Mouse (Mus musculus) myocyte (in vitro differentiated cells): Measurements from ENCODE around the gene Gm10392. TPM values are rescaled to one million over a fixed set of nuclear protein-coding genes. Genes with fewer than 3 reads are reported as not detected.

Experiments used
- H3K27me3 ChIP-seq: one replicate; pipeline ENCODE4 v1.6.1; 2011; ENCODE audit not compliant: control insufficient read depth, insufficient read depth, insufficient read length
- H3K36me3 ChIP-seq: one replicate; pipeline ENCODE4 v1.6.1; 2011; ENCODE audit not compliant: control insufficient read depth, insufficient read depth
- H3K4me2 ChIP-seq: one replicate; pipeline ENCODE4 v1.6.1; 2011; ENCODE audit warnings: low read depth, control low read depth
- H3K4me3 ChIP-seq: one replicate; pipeline ENCODE4 v1.5.1; 2011; ENCODE audit warnings: mild to moderate bottlenecking, control low read depth, moderate library complexity
- H3K79me2 ChIP-seq: one replicate; pipeline ENCODE4 v1.6.1; 2011; ENCODE audit not compliant: control insufficient read depth, insufficient read depth
- H3ac ChIP-seq: one replicate; pipeline ENCODE4 v1.6.1; 2011; ENCODE audit not compliant: control insufficient read depth, insufficient read length
- CEBPB ChIP-seq: IDR thresholded peaks from 2 replicates; pipeline ENCODE4 v1.6.1; 2011; ENCODE audit warnings: mild to moderate bottlenecking, moderate library complexity; ENCODE audit not compliant: poor library complexity, insufficient read depth, severe bottlenecking
- E2F4 ChIP-seq: IDR thresholded peaks from one replicate; pipeline ENCODE4 v1.6.1; 2011; ENCODE audit warnings: mild to moderate bottlenecking, control low read depth, moderate library complexity; ENCODE audit not compliant: insufficient read depth
- MAX ChIP-seq: IDR thresholded peaks from one replicate; pipeline ENCODE4 v1.6.1; 2011; ENCODE audit warnings: low read depth, mild to moderate bottlenecking, control low read depth
- MYOD1 ChIP-seq, 3 experiments: IDR thresholded peaks; one replicate each; pipeline ENCODE4 v1.6.1; 2011; ENCODE audit warnings: control low read depth in 2 of 3, low read depth in 2 of 3, mild to moderate bottlenecking in 2 of 3, moderate library complexity in 1 of 3; ENCODE audit not compliant: insufficient read length in 2 of 3, control insufficient read depth in 1 of 3
- MYOG ChIP-seq, 3 experiments: IDR thresholded peaks; one replicate each; pipeline ENCODE4 v1.6.1; 2011; ENCODE audit warnings: control low read depth in 2 of 3, low read depth in 2 of 3, mild to moderate bottlenecking in 2 of 3; ENCODE audit not compliant: insufficient read length in 2 of 3, control insufficient read depth in 1 of 3, insufficient read depth in 1 of 3
- POLR2A ChIP-seq: IDR thresholded peaks from one replicate; pipeline ENCODE4 v1.6.1; 2011; ENCODE audit warnings: low read depth, mild to moderate bottlenecking, control low read depth, moderate library complexity; ENCODE audit not compliant: insufficient read length
- POLR2AphosphoS2 ChIP-seq: IDR thresholded peaks from one replicate; pipeline ENCODE4 v1.6.1; 2011; ENCODE audit warnings: low read depth, control low read depth; ENCODE audit not compliant: insufficient read length
- REST ChIP-seq: IDR thresholded peaks from one replicate; pipeline ENCODE4 v1.6.1; 2011; ENCODE audit warnings: mild to moderate bottlenecking, control low read depth, moderate library complexity; ENCODE audit not compliant: insufficient read depth, insufficient read length
- SRF ChIP-seq: IDR thresholded peaks from one replicate; pipeline ENCODE4 v1.6.1; 2011; ENCODE audit warnings: low read depth; ENCODE audit not compliant: control insufficient read depth, insufficient read length
- TCF12 ChIP-seq: IDR thresholded peaks from one replicate; pipeline ENCODE4 v1.6.1; 2011; ENCODE audit warnings: mild to moderate bottlenecking, control low read depth; ENCODE audit not compliant: poor library complexity, insufficient read depth, severe bottlenecking
- TCF3 ChIP-seq: IDR thresholded peaks from one replicate; pipeline ENCODE4 v1.6.1; 2011; ENCODE audit warnings: low read depth, control low read depth; ENCODE audit not compliant: insufficient read length
- USF1 ChIP-seq: IDR thresholded peaks from one replicate; pipeline ENCODE4 v1.6.1; 2011; ENCODE audit warnings: low read depth, mild to moderate bottlenecking, control low read depth, moderate library complexity
- polyA plus RNA-seq: library from polyadenylated mRNA; unstranded; fragments of >200 nt; fragmentation: generic; extraction: Trizol; gene quantifications from one replicate; pipeline ENCODE4 v1.2.1, GENCODE M21; 2012; ENCODE audit warnings: missing spikeins

Gm10392 gene
- polyA plus RNA-seq, 1 experiment, result not detected

DNA sequence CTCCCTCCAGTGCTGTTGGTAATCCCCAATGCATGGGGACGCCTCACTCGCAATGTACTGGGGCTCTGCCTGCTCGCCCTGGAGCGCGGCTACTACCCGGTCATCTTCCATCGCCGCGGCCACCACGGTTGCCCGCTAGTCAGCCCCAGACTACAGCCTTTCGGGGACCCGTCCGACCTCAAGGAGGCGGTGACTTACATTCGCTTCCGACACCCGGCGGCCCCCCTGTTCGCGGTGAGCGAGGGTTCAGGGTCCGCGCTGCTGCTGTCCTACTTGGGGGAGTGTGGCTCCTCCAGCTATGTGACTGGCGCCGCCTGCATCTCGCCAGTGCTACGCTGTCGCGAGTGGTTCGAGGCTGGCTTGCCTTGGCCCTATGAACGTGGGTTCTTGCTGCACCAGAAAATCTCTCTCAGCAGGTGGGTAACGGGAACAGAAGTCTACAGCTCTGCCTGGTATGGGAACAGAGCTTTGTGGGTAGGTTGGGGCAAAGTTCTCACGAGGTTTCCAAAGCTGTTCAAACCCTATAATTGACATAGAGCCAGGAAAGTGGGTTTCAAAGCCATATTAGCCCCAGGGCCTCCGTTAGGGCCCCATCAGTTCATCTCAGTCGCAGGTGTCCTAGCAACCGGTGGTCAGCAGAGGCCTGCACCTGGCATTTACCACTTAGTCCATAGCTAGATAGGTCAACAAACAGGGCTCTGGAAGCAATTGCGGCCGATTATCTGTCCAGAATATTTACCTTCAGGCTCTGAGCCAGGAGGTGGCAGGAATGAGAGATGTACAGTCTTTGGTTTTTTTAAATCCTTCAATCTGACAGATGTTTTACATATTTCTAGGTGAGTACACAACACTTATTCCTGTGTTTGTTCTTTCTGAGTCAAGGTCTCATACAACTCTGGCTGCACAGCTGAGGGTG lies 3.1 kb downstream of the Gm10392 start, which contains the start of gene Trp53i13:
TSS of gene Trp53i13 (minus strand) at position 344 of the 916 bp plus-strand sequence.
- H3K79me2 ChIP-seq, result no peaks in the 10 kb centered on the region
- peak within 1 kb of the TSS; percentile 34 for H3ac ChIP-seq
- peak within 1 kb of the TSS; percentile 70 for H3K4me3 ChIP-seq
- no peak for TF ChIP-seq TCF12
- H3K36me3 ChIP-seq, result no peaks in the 10 kb centered on the region
- no peaks in the 10 kb centered on the region for H3K27me3 ChIP-seq
- H3K4me2 ChIP-seq, result peak within 1 kb of the TSS; percentile 93

DNA sequence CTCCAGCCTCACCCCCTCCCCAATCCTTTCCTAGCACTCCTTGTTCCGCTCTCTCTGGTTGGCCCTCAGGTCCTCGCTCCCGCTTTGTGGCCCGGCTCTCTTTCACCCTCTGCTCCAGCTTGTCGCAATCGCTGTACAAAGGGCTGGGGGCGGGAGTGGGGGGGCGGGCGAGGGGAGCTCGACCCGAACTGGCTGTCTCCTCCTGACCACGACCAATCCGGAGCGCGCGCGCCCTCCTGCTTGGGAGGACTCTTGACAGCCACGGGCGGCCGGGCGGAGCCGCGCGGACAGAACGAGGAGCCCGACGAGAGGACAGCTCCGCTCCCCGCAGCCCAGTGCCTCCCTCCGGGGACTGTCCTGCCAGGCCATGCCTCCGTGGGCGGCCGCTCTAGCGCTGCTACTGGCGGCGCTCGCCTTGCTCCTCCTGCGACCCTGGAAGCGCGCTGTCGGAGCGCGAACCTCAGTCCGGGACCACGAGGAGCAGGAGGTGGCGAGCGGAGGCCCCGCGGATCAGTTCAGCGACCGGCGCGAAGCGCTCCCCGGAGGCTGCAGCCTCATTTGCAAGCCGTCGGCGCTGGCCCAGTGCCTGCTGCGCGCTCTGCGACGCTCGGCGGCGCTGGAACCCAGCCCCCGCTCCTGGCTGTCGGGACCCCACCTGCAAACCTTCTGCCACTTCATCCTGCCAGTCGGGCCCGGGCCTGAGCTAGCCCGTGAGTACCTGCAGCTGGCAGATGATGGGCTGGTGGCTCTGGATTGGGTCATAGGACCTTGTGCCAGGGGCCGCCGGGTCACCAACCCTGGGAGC lies 4.0 kb downstream of the Gm10392 start, which contains the start of gene Abhd15:
TSS of gene Abhd15 (plus strand) at position 290 of the 805 bp plus-strand sequence.
- Histone ChIP-seq H3K4me2 (peak within 1 kb of the TSS; percentile 93), H3K36me3 (no peaks in the 10 kb centered on the region), H3ac (peak within 1 kb of the TSS; percentile 34), H3K27me3 (no peaks in the 10 kb centered on the region), H3K4me3 (peak within 1 kb of the TSS; percentile 70), H3K79me2 (no peaks in the 10 kb centered on the region)
- TF ChIP-seq MAX (no peak), POLR2A (peak; percentile 65), TCF3 (no peak), TCF12 (no peak), MYOD1 (IDR thresholded peaks at IDR 0.05; ENCODE audit: control insufficient read depth in 1 of 3, insufficient read length in 2 of 3, low read depth in 2 of 3) (no peak), USF1 (no peak), E2F4 (no peak), SRF (no peak), CEBPB (no peak), MYOG (IDR thresholded peaks at IDR 0.05; ENCODE audit: control insufficient read depth in 1 of 3, insufficient read depth in 1 of 3, insufficient read length in 2 of 3, low read depth in 2 of 3) (peak in 1 of 3 experiments; percentile 21), REST (no peak), POLR2AphosphoS2 (peak; percentile 54)

GRCm38 (mm10) chr11:77514281-77514831 lies 4.6 kb downstream of the Gm10392 start:
- TF ChIP-seq POLR2A (no peak), MYOG (IDR thresholded peaks at IDR 0.05; ENCODE audit: control insufficient read depth in 1 of 3, insufficient read depth in 1 of 3, insufficient read length in 2 of 3, low read depth in 2 of 3) (peak in 1 of 3 experiments; percentile 33), MYOD1 (IDR thresholded peaks at IDR 0.05; ENCODE audit: control insufficient read depth in 1 of 3, insufficient read length in 2 of 3, low read depth in 2 of 3) (peak in 1 of 3 experiments; percentile 28)
- no peaks in the 10 kb centered on the region for H3K27me3 ChIP-seq
- H3ac ChIP-seq, result peak overlapping the region; percentile 34
- H3K4me2 ChIP-seq, result peak overlapping the region; percentile 93
- H3K36me3 ChIP-seq, result no peaks in the 10 kb centered on the region
- H3K4me3 ChIP-seq, result peak overlapping the region; percentile 70
- no peaks in the 10 kb centered on the region for H3K79me2 ChIP-seq

- peak overlapping the region; percentile 70 for H3K4me3 ChIP-seq
- TF ChIP-seq POLR2A, result no peak
- no peak for TF ChIP-seq REST
- no peak for TF ChIP-seq USF1
- TF ChIP-seq SRF, result no peak
- TF ChIP-seq MYOD1 (IDR thresholded peaks at IDR 0.05; ENCODE audit: control insufficient read depth in 1 of 3, insufficient read length in 2 of 3, low read depth in 2 of 3), result no peak
- TF ChIP-seq MAX, result no peak
- no peak for TF ChIP-seq MYOG (IDR thresholded peaks at IDR 0.05; ENCODE audit: control insufficient read depth in 1 of 3, insufficient read depth in 1 of 3, insufficient read length in 2 of 3, low read depth in 2 of 3)
- TF ChIP-seq TCF3, result no peak
- TF ChIP-seq CEBPB, result no peak
- TF ChIP-seq E2F4, result no peak
- no peak for TF ChIP-seq TCF12
- no peak for TF ChIP-seq POLR2AphosphoS2
- no peaks in the 10 kb centered on the region for H3K36me3 ChIP-seq
These were observed 5.2 kb downstream of the Gm10392 start for GRCm38 (mm10) chr11:77513811-77514170.

More at GRCm38 (mm10) chr11:77513811-77514170, 5.2 kb downstream of the Gm10392 start:
- Histone ChIP-seq H3K4me2 (peak overlapping the region; percentile 93), H3ac (peak overlapping the region; percentile 9), H3K27me3 (no peaks in the 10 kb centered on the region), H3K79me2 (no peaks in the 10 kb centered on the region)
